Mouse (Mus musculus) adrenal gland, postnatal 14 days (tissue): ENCODE measurements around the gene Gm10668. TPM values are rescaled to one million over a fixed set of nuclear protein-coding genes. Genes with fewer than 3 reads are reported as not detected.
"Not testable (repeated sequence)": the region's sequence is repeated elsewhere in the genome, so short reads cannot be mapped to it uniquely, and the experiment has no call there.

Source experiments
- DNase-seq: peaks from one replicate; pipeline ENCODE4 v3.0.0; 2021; ENCODE audit warnings: mixed read lengths
- long read RNA-seq, 2 experiments: library from polyadenylated mRNA; stranded (forward); transcript quantifications; one replicate each; pipeline ENCODE4 v2.0.0; 2021
- total RNA-seq: library from RNA; stranded (reverse); gene quantifications from 2 replicates; pipeline ENCODE4 v1.2.3, GENCODE M21; 2021

Gene Gm10668
- not detected in 2 replicates for total RNA-seq
- long read RNA-seq, experiment 1 = 0 reads
- long read RNA-seq, experiment 2 = 0 reads

DNA sequence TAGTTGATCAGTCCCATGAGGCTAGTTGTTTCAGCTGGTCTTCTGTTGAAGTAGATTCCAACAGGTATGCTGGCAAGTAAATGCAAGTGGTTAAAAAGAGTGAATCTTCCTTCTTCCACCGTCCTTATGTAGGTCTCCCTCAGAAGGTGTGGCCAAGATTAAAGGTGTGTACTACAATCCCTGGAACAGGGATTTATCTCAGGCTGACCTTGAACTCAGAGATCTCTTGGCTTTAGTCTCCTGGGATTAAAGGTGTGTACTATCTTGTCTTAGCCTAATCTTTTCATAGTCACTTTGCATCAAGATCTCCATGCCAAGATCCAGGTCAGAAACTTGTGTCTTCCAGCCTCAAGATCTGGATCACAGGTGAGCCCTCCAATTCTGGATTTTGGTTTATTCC is at the start of gene Gm10668:
Gm10668 (minus strand) TSS at position 101 of the 400 bp plus-strand sequence.
- not testable (repeated sequence) for DNase-seq

DNA sequence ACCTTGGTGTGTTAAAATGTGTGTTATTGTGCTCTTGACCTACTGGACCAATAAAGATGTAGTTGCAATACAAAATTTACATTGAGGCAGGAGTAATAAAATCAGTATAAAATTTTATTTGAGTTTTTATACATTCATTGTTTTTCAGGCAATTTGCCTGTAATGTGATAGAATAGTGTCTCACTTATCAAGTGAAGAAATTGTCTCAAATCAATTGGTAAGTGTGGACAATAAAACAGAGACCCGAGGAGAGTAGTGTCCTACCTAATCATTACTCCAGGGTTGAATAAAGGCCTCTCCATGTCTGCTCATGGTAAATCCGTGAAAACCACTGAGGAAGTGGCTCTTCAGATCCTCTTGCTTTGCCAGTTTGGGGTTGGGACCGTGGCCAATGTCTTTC is 40.5 kb upstream of the Gm10668 start, which contains the start of gene Vmn1r112:
Vmn1r112 (plus strand) TSS at position 301 of the 400 bp plus-strand sequence.
- not testable (repeated sequence) for DNase-seq

DNA sequence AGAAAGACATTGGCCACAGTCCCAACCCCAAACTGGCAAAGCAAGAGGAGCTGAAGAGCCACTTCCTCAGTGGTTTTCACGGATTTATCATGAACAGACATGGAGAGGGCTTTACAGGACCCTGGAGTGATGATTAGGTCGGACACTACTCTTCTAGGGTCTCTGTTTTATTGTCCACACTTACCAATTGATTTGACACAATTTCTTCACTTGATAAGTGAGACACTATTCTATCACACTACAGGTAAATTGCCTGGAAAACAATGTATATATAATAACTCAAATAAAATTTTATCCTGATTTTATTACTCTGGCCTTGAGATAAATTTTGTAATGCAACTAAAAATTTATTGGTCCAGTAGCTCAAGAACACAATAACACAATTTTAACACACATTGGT is 27.3 kb downstream of the Gm10668 start, which contains the start of gene Vmn1r111:
Vmn1r111 (minus strand) TSS at position 101 of the 400 bp plus-strand sequence.
- DNase-seq = not testable (repeated sequence)

Other genes with a start within 250 kb of the Gm10668 start
- gene Vmn1r103, start 220.1 kb downstream of the Gm10668 start, total RNA-seq = not detected in 2 replicates
- not detected in 2 replicates for gene Vmn1r104, start 196.8 kb downstream of the Gm10668 start, total RNA-seq
- gene Gm5726, start 184.9 kb downstream of the Gm10668 start, total RNA-seq = not detected in 2 replicates
- not detected in 2 replicates for gene Gm4141, start 154.4 kb downstream of the Gm10668 start, total RNA-seq
- not detected in 2 replicates for gene Gm4513, start 131.6 kb downstream of the Gm10668 start, total RNA-seq
- not detected in 2 replicates for gene Vmn1r107, start 61.7 kb downstream of the Gm10668 start, total RNA-seq
- not detected in 2 replicates for gene Vmn1r111, start 27.4 kb downstream of the Gm10668 start, total RNA-seq
- gene Vmn1r112, start 40.6 kb upstream of the Gm10668 start, total RNA-seq = not detected in 2 replicates
- gene Vmn1r113, start 56.7 kb upstream of the Gm10668 start, total RNA-seq = not detected in 2 replicates
- gene Vmn1r114, start 81.6 kb upstream of the Gm10668 start, total RNA-seq = not detected in 2 replicates
- not detected in 2 replicates for gene Vmn1r115, start 114.4 kb upstream of the Gm10668 start, total RNA-seq
- not detected in 2 replicates for gene Vmn1r116, start 141.6 kb upstream of the Gm10668 start, total RNA-seq
- gene Vmn1r117, start 153.5 kb upstream of the Gm10668 start, total RNA-seq = not detected in 2 replicates
- not detected in 2 replicates for gene Vmn1r118, start 181.7 kb upstream of the Gm10668 start, total RNA-seq